Comparison of ENCODE assay signal across 8 mouse cellular contexts in genomic region chr4:140539125-140539524, GRCm38 (mm10).
DNase-seq lines count a peak whose midpoint lies in the region; ATAC-seq and TF ChIP-seq lines count a peak whose summit lies in the region.

No protein-coding gene starts in this region.

- peak; percentile 64 for TF ChIP-seq CTCF in heart, postnatal 0 days (IDR thresholded peaks at IDR 0.05; ENCODE audit: low read depth)

- no peak for ATAC-seq in heart, embryonic 12.5 days (ENCODE audit: insufficient number of reproducible peaks, low FRiP score)
- ATAC-seq in heart, postnatal 0 days (ENCODE audit: insufficient read depth, low read depth) = peak; percentile 28; the same call in 1 of the 2 replicates
- 0 out of 2 replicates have a peak, but pooled peaks have one; percentile 31 for ATAC-seq in midbrain, embryonic 12.5 days (ENCODE audit: low FRiP score, low read depth)

- WGBS in heart, embryonic 12.5 days = 32% methylated on average over 11 of the region's 11 CpGs
- 43% methylated on average over 11 of the region's 11 CpGs for WGBS in heart, postnatal 0 days
- WGBS in midbrain, embryonic 12.5 days = 30% methylated on average over 11 of the region's 11 CpGs

- peaks cover 67% of the 10 kb centered on the region for H3K36me3 ChIP-seq in heart, embryonic 12.5 days
- H3K36me3 ChIP-seq in heart, postnatal 0 days (replicated peaks; ENCODE audit: control insufficient read depth, insufficient read depth, low read length) = peaks cover 48% of the 10 kb centered on the region
- peaks cover 73% of the 10 kb centered on the region for H3K36me3 ChIP-seq in midbrain, embryonic 12.5 days

- no peak for TF ChIP-seq EP300 in heart, postnatal 0 days (IDR thresholded peaks at IDR 0.05; ENCODE audit: low read depth)

- no peak overlapping the region for H3K9ac ChIP-seq in heart, embryonic 12.5 days
- H3K9ac ChIP-seq in heart, postnatal 0 days (replicated peaks; ENCODE audit: low read depth, low read length) = no peak overlapping the region
- H3K9ac ChIP-seq in midbrain, embryonic 12.5 days (replicated peaks) = no peak overlapping the region

- H3K27me3 ChIP-seq in heart, embryonic 12.5 days (replicated peaks) = no peaks in the 10 kb centered on the region
- no peaks in the 10 kb centered on the region for H3K27me3 ChIP-seq in heart, postnatal 0 days (ENCODE audit: control insufficient read depth, insufficient read depth, low read length)
- no peaks in the 10 kb centered on the region for H3K27me3 ChIP-seq in midbrain, embryonic 12.5 days

- peak; percentile 55 for DNase-seq in heart, adult 8-10 months (ENCODE audit: low spot score)
- peak; percentile 79 for DNase-seq in ZHBTc4 (ENCODE audit: low read depth, low spot score)
- DNase-seq in embryo, embryonic 11 days = peak; percentile 80
- no peak for DNase-seq in heart, postnatal 0 days (ENCODE audit: low spot score)
- DNase-seq in layer of hippocampus, postnatal 25 days (ENCODE audit: extremely low spot score in 1 of 2, low spot score in 1 of 2) = peak; percentile 64 to 81
- peak; percentile 34 to 78 for DNase-seq in spleen, postnatal 4 days (ENCODE audit: low spot score in 2 of 2)

- H3K4me2 ChIP-seq in heart, embryonic 12.5 days = no peak overlapping the region
- H3K4me2 ChIP-seq in heart, postnatal 0 days (ENCODE audit: low read depth, low read length) = no peak overlapping the region
- H3K4me2 ChIP-seq in midbrain, embryonic 12.5 days (replicated peaks) = no peak overlapping the region

- peaks cover 17% of the 10 kb centered on the region for H3K4me1 ChIP-seq in heart, embryonic 12.5 days (replicated peaks)
- H3K4me1 ChIP-seq in heart, postnatal 0 days (ENCODE audit: control insufficient read depth, insufficient read depth) = peaks cover 7% of the 10 kb centered on the region
- 0 out of 2 replicates have a peak, but pooled peaks cover 5% of the 10 kb centered on the region for H3K4me1 ChIP-seq in midbrain, embryonic 12.5 days

- H3K9me3 ChIP-seq in heart, embryonic 12.5 days (replicated peaks) = no peaks in the 10 kb centered on the region
- no peaks in the 10 kb centered on the region for H3K9me3 ChIP-seq in heart, postnatal 0 days (replicated peaks; ENCODE audit: control insufficient read depth, low read length)
- no peaks in the 10 kb centered on the region for H3K9me3 ChIP-seq in midbrain, embryonic 12.5 days

- H3K27ac ChIP-seq in heart, embryonic 12.5 days (ENCODE audit: poor library complexity, severe bottlenecking) = no peak overlapping the region
- H3K27ac ChIP-seq in heart, postnatal 0 days (ENCODE audit: low read depth) = no peak overlapping the region
- H3K27ac ChIP-seq in midbrain, embryonic 12.5 days (replicated peaks) = no peak overlapping the region

- no peak overlapping the region for H3K4me3 ChIP-seq in heart, embryonic 12.5 days
- no peak overlapping the region for H3K4me3 ChIP-seq in heart, postnatal 0 days (ENCODE audit: low read depth, low read length)
- no peak overlapping the region for H3K4me3 ChIP-seq in midbrain, embryonic 12.5 days
